Mouse (Mus musculus) bone marrow macrophage, adult 2 months (primary cell): ENCODE data around the gene Baz2a.
"Not testable (repeated sequence)": the region's sequence is repeated elsewhere in the genome, so short reads cannot be mapped to it uniquely, and the experiment has no call there.

Experiments
- CTCF ChIP-seq: IDR thresholded peaks from 2 replicates; pipeline ENCODE4 v1.5.1; 2012; ENCODE audit warnings: low read depth, mild to moderate bottlenecking, low read length, moderate library complexity
- POLR2A ChIP-seq: IDR thresholded peaks from 2 replicates; pipeline ENCODE4 v1.6.1; 2012; ENCODE audit warnings: mild to moderate bottlenecking, low read depth, low read length, borderline replicate concordance

GRCm38 (mm10) chr10:128087216-128087615 lies 4.2 kb upstream of the Baz2a start:
- TF ChIP-seq CTCF, POLR2A: not testable (repeated sequence)
